Mouse (Mus musculus) liver, embryonic 14.5 days (tissue): ENCODE measurements around the gene N4bp3. TPM values are rescaled to one million over a fixed set of nuclear protein-coding genes. Genes with fewer than 3 reads are reported as not detected.

ENCODE experiments used
- ATAC-seq: fragments of 200-750 bp; cut with Nextera tagmentation; 2 replicates; pipeline ENCODE4 v1.8.0; 2017; ENCODE audit warnings: moderate number of reproducible peaks, mild to moderate bottlenecking, moderate library complexity; ENCODE audit not compliant: insufficient read depth
- DNase-seq, 3 experiments: peaks; one replicate each; pipeline ENCODE4 v3.0.0-alpha.2; 2012 to 2013; ENCODE audit warnings: low read depth in 3 of 3, low spot score in 3 of 3
- H3K27ac ChIP-seq: fragments of 300-500 bp; sonication (generic); 2 replicates; pipeline ENCODE4 v1.5.1; 2014; ENCODE audit warnings: moderate library complexity, mild to moderate bottlenecking, control low read depth, inconsistent platforms
- H3K27me3 ChIP-seq: fragments of 300-500 bp; sonication (generic); 2 replicates; pipeline ENCODE4 v1.6.1; 2014; ENCODE audit warnings: mild to moderate bottlenecking, low read length, moderate library complexity; ENCODE audit not compliant: control insufficient read depth, insufficient read depth
- H3K36me3 ChIP-seq: fragments of 300-500 bp; sonication (generic); replicated peaks from 2 replicates; pipeline ENCODE4 v1.6.1; 2014; ENCODE audit warnings: low read depth; ENCODE audit not compliant: control insufficient read depth, insufficient read depth
- H3K4me1 ChIP-seq, 2 experiments: fragments of 200-500 bp in 1 of 2; fragments of 300-500 bp in 1 of 2; sonication (generic) in 1 of 2; replicated peaks; 2 replicates each; pipeline ENCODE4 v1.6.1; 2012 to 2014; ENCODE audit warnings: antibody characterized with exemption in 1 of 2, inconsistent platforms in 1 of 2, low read length in 1 of 2; ENCODE audit not compliant: control insufficient read depth in 2 of 2, insufficient read depth in 2 of 2
- H3K4me2 ChIP-seq: fragments of 300-500 bp; sonication (generic); 2 replicates; pipeline ENCODE4 v1.6.1; 2014; ENCODE audit warnings: low read depth, mild to moderate bottlenecking, control low read depth, moderate library complexity
- H3K4me3 ChIP-seq, 2 experiments: fragments of 200-500 bp in 1 of 2; fragments of 300-500 bp in 1 of 2; sonication (generic) in 1 of 2; 2 replicates each; pipeline ENCODE4 v1.5.1; 2012 to 2014; ENCODE audit warnings: low read depth in 2 of 2, low read length in 2 of 2, mild to moderate bottlenecking in 2 of 2, control low read depth in 1 of 2, inconsistent platforms in 1 of 2, moderate library complexity in 1 of 2; ENCODE audit not compliant: insufficient read depth in 1 of 2
- H3K9ac ChIP-seq: fragments of 300-500 bp; sonication (generic); replicated peaks from 2 replicates; pipeline ENCODE4 v1.6.1; 2014; ENCODE audit warnings: mild to moderate bottlenecking, control low read depth, moderate library complexity
- H3K9me3 ChIP-seq: fragments of 300-500 bp; sonication (generic); 2 replicates; pipeline ENCODE4 v1.6.1; 2016; ENCODE audit warnings: low read length, mixed read lengths; ENCODE audit not compliant: control insufficient read depth
- CTCF ChIP-seq: IDR thresholded peaks from 2 replicates; pipeline ENCODE4 v1.5.1; 2016; ENCODE audit warnings: antibody characterized with exemption, low read depth, control low read depth
- EP300 ChIP-seq: IDR thresholded peaks from 2 replicates; pipeline ENCODE4 v1.6.1; 2016; ENCODE audit warnings: antibody characterized with exemption, low read depth
- WGBS: fragments of 180-500 bp; shearing (Covaris S2); extraction: QIAGEN DNeasy Blood & Tissue Kit; methylation state at CpG from one replicate; pipeline ENCODE4 v1.1.7; 2014; ENCODE audit not compliant: insufficient replicate concordance; 5-methylcytosine and 5-hydroxymethylcytosine counted together
- polyA plus RNA-seq, 2 experiments: library from polyadenylated mRNA; depleted of rRNA in 1 of 2; stranded (reverse) in 1 of 2; unstranded in 1 of 2; fragments of >200 nt; fragmentation: Nextera tagmentation in 1 of 2; extraction: Ambion mirVana in 1 of 2; gene quantifications; 2 replicates each; pipeline versions ENCODE4 v1.2.1 to v1.2.3; 2012 to 2014

N4bp3 gene
- polyA plus RNA-seq, 2 experiments = 1.2 to 1.7 TPM

GRCm38 (mm10) chr11:51632130-51632753 is 18.4 kb downstream of the N4bp3 start:
- Histone ChIP-seq H3K36me3 (peaks cover 9% of the 10 kb centered on the region; the same call in 1 of the 2 replicates), H3K4me3 (no peak overlapping the region), H3K4me2 (no peak overlapping the region), H3K9me3 (no peaks in the 10 kb centered on the region), H3K9ac (no peak overlapping the region), H3K27me3 (no peaks in the 10 kb centered on the region), H3K4me1 (peaks cover 0 to 13% of the 10 kb centered on the region in 2 experiments; a peak in 3 of 4 replicates), H3K27ac (no peak overlapping the region)
- 55% methylated on average over 6 of the region's 6 CpGs for WGBS
- TF ChIP-seq EP300 (no peak), CTCF (no peak)
- ATAC-seq (no peak), DNase-seq (no peak)

DNA sequence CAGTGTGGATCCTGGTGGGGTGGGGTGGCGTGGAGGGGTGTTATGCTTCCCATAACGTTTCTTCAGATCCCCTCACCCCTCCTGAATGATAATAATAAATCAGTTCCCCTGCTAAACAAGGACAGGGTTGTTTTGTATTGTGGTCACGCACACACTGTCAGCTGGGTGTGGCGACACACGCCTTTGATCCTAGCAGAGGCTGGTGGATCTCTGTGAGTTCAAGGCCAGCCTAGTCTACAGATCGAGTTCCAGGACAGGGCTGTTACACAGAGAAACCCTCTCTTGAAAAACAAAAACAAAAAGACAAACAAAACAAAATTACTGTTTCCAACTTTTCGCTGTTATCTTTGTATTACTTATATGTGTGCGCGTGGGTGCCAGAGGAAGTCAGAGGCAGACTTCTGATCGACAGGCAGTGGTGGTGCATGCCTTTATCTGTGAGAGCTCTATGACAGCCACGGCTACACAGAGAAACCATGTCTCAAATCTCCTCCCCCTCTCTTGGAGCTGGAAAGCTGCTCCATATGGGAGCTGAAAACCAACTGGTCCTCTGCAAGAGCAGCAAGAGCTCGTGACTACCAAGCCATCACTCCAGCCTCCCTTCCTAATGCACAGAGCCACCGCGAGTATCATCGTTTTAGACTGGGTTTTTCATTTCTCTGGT is 20.9 kb downstream of the N4bp3 start:
- Histone ChIP-seq H3K27me3 (no peaks in the 10 kb centered on the region), H3K4me1 (peaks cover 0 to 8% of the 10 kb centered on the region in 2 experiments; a peak in 2 of 4 replicates), H3K9ac (no peak overlapping the region), H3K4me2 (no peak overlapping the region), H3K36me3 (peaks cover 21% of the 10 kb centered on the region), H3K4me3 (no peak overlapping the region), H3K27ac (no peak overlapping the region), H3K9me3 (no peaks in the 10 kb centered on the region)
- WGBS = 43% methylated on average over 15 of the region's 15 CpGs
- DNase-seq (no peak), ATAC-seq (no peak)
- TF ChIP-seq CTCF (no peak), EP300 (no peak)

GRCm38 (mm10) chr11:51627907-51628306 is 22.7 kb downstream of the N4bp3 start:
- no peak for DNase-seq
- no peak overlapping the region for H3K4me2 ChIP-seq
- H3K9me3 ChIP-seq = no peaks in the 10 kb centered on the region
- H3K4me1 ChIP-seq = peaks cover 0 to 3% of the 10 kb centered on the region in 2 experiments; a peak in 2 of 4 replicates
- ATAC-seq = no peak
- no peak overlapping the region for H3K4me3 ChIP-seq
- peaks cover 39% of the 10 kb centered on the region for H3K36me3 ChIP-seq
- TF ChIP-seq CTCF (no peak), EP300 (no peak)
- 81% methylated on average over 8 of the region's 8 CpGs for WGBS
- H3K27ac ChIP-seq = no peak overlapping the region
- H3K9ac ChIP-seq = no peak overlapping the region
- no peaks in the 10 kb centered on the region for H3K27me3 ChIP-seq

DNA sequence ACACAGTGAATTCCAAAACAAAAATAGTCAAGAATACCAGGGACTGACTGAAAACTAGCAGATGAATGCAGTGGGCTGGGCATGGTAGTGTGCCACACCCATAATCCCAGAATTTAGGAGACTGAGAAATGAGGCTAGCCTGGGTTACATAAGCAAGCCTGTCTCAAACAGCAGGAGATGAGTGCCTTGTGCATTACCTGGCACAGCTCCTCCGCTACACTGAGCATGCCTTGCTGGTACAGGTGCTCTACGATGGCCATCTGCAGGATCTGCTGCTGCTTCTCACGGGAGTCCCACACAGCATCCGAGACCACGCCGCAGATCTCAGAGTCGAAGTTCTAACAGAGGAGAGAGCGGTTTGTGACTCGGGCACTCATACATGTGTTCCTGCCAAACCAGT is 23.2 kb downstream of the N4bp3 start:
- DNase-seq (no peak), ATAC-seq (no peak)
- Histone ChIP-seq H3K27ac (no peak overlapping the region), H3K9ac (no peak overlapping the region), H3K27me3 (no peaks in the 10 kb centered on the region), H3K36me3 (peaks cover 44% of the 10 kb centered on the region), H3K9me3 (no peaks in the 10 kb centered on the region), H3K4me1 (peaks cover 0 to 3% of the 10 kb centered on the region in 2 experiments; a peak in 2 of 4 replicates), H3K4me3 (no peak overlapping the region), H3K4me2 (no peak overlapping the region)
- 83% methylated on average over 9 of the region's 9 CpGs for WGBS
- TF ChIP-seq CTCF (no peak), EP300 (no peak)

- H3K27me3 ChIP-seq = no peaks in the 10 kb centered on the region
- no peak overlapping the region for H3K4me2 ChIP-seq
- no peak overlapping the region for H3K27ac ChIP-seq
- no peak for DNase-seq
- H3K9ac ChIP-seq = no peak overlapping the region
- no peak for TF ChIP-seq EP300
- no peak for TF ChIP-seq CTCF
- peaks cover 0 to 14% of the 10 kb centered on the region in 2 experiments; a peak in 3 of 4 replicates for H3K4me1 ChIP-seq
- peak; percentile 64 for ATAC-seq
- H3K36me3 ChIP-seq = peaks cover 46% of the 10 kb centered on the region
- H3K4me3 ChIP-seq = no peak overlapping the region
- 57% methylated on average over 5 of the region's 5 CpGs for WGBS
- no peaks in the 10 kb centered on the region for H3K9me3 ChIP-seq
Measured at GRCm38 (mm10) chr11:51625187-51625820, 25.3 kb downstream of the N4bp3 start.
